8 mouse cellular contexts compared by ENCODE assay signal in the genomic region with DNA sequence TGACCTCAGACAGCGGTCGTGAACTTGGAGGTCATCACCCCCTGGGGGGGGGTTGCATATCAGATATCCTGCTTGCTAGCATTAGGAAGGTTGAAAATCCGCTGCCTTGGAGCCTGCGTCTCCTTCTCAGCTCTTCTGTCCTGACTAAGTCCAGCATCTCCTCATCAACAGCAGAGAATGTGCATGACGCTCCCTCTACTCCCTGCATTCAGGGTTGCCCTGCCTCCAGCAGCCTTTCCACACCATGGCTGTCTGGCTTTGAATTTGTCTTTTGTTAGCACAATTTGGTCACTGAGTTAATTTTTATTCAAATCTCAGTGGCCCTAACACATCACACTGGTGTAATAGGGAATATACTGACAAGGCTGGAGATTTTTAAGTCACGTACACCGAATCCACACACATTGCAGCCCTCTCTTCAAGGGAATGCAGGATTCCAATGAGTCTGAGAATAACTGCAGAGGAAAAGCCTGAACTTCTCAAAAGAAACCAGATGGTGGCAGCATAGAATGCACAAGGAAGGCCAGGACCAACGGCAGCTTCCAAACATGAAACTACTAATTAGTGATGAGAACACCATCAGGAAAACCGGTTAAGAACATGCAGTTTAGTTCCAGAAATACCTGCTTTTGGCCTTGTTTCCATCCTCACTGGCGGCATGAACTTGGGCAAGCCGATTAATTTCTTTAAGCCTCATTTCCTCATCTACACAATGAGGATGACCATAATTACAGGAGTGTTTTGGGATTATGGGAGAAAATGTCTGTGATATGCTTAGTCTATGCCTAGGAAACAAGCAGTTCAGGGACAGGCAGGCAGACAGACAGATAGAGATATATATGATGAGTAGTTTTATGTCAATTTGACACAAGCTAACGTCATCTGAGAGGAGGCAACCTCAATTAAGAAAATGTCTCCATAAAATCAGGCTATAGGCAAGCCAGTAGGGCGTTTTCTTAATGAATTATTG.
A peak's percentile ranks its signal among the peaks of the same experiment; 100 is the strongest.
DNase-seq lines count a peak whose midpoint lies in the region; ATAC-seq lines count a peak whose summit lies in the region.

No protein-coding gene starts in this region.

- H3K4me1 ChIP-seq in lung, embryonic 15.5 days, result no peaks in the 10 kb centered on the region

- H3K4me3 ChIP-seq in lung, embryonic 15.5 days, result no peak overlapping the region

- H3K9ac ChIP-seq in lung, embryonic 15.5 days, result no peak overlapping the region

- no peak overlapping the region for H3K27ac ChIP-seq in lung, embryonic 15.5 days

- no peak overlapping the region for H3K4me2 ChIP-seq in lung, embryonic 15.5 days

- WGBS in large intestine, adult 2 months, result 59% methylated on average over 13 of the region's 13 CpGs
- 62% methylated on average over 13 of the region's 13 CpGs for WGBS in lung, embryonic 15.5 days

- peak; percentile 2 for DNase-seq in ovary, postnatal 10 days (ENCODE audit: low spot score)
- no peak for DNase-seq in ovary, postnatal 36 days (ENCODE audit: low spot score)
- DNase-seq in cerebellum, postnatal 10 days, result peak; percentile 72 to 84
- DNase-seq in large intestine, adult 2 months (ENCODE audit: low read depth, low spot score), result peak; percentile 1
- peak; percentile 68 for DNase-seq in right cerebral cortex, adult 18-20 months
- no peak for DNase-seq in thymus, postnatal 10 days (ENCODE audit: low spot score in 2 of 2)

- peak; percentile 66 for ATAC-seq in granulocyte monocyte progenitor cell, adult 5-6 weeks (replicated peaks; ENCODE audit: poor library complexity, severe bottlenecking)
- 0 out of 2 replicates have a peak, but pooled peaks have one; percentile 42 for ATAC-seq in lung, embryonic 15.5 days (ENCODE audit: borderline replicate concordance, extremely low read depth, low FRiP score, low TSS enrichment)

- H3K27me3 ChIP-seq in lung, embryonic 15.5 days, result no peaks in the 10 kb centered on the region; the same call in 1 of the 2 replicates

- no peaks in the 10 kb centered on the region for H3K36me3 ChIP-seq in lung, embryonic 15.5 days

- no peaks in the 10 kb centered on the region for H3K9me3 ChIP-seq in lung, embryonic 15.5 days

Comparison
In these comparisons a context has a peak if more than half of its experiments do, and no peak if none do; other contexts are left out.
1. DNase-seq: peak in ovary, postnatal 10 days (single experiment), cerebellum, postnatal 10 days (2 of 2), large intestine, adult 2 months (single experiment) and right cerebral cortex, adult 18-20 months (single experiment); none in ovary, postnatal 36 days (single experiment) and thymus, postnatal 10 days (0 of 2).